Mouse (Mus musculus) heart, postnatal 10 days (tissue): ENCODE measurements around the gene Dynlrb1. TPM values are rescaled to one million over a fixed set of nuclear protein-coding genes. Genes with fewer than 3 reads are reported as not detected.

Experiments
- DNase-seq, 2 experiments: peaks; one replicate each; pipeline ENCODE4 v3.0.0; 2021
- intact Hi-C: fragments of 180-260 bp; cut with DNase I; formaldehyde crosslinking; loops from one replicate; pipeline ENCODE4 v1.15.1; 2025
- total RNA-seq, 2 experiments: library from RNA; stranded (reverse); gene quantifications; 2 replicates each; pipeline ENCODE4 v1.2.3; 2021

Gene Dynlrb1
- total RNA-seq, 2 experiments from 2014 or later = 201 to 224 TPM

- intact Hi-C loops = loop anchor here (5.0 kb wide), 1 partner anchor 103 kb away; the partner anchor contains the start of gene Trp53inp2
- no peak for DNase-seq
Observed at GRCm38 (mm10) chr2:155279163-155279562, 42.8 kb downstream of the Dynlrb1 start.

- intact Hi-C loops = no loop called here
- no peak for DNase-seq
Observed at GRCm38 (mm10) chr2:155280116-155280515, 43.8 kb downstream of the Dynlrb1 start.

- DNase-seq = peak; percentile 73 to 77
- intact Hi-C loops = no loop called here
Observed at GRCm38 (mm10) chr2:155283793-155284192, 47.5 kb downstream of the Dynlrb1 start.

- DNase-seq = peak; percentile 57 to 65
- intact Hi-C loops = no loop called here
Observed at GRCm38 (mm10) chr2:155284647-155285046, 48.3 kb downstream of the Dynlrb1 start.

- no peak for DNase-seq
- intact Hi-C loops = no loop called here
Observed at GRCm38 (mm10) chr2:155285744-155286143, 49.4 kb downstream of the Dynlrb1 start.

- DNase-seq = peak; percentile 57 to 74
- intact Hi-C loops = no loop called here
Observed at GRCm38 (mm10) chr2:155287456-155288250, 51.3 kb downstream of the Dynlrb1 start.

- no peak for DNase-seq
- intact Hi-C loops = no loop called here
Observed at GRCm38 (mm10) chr2:155290066-155290465, 53.7 kb downstream of the Dynlrb1 start.

- peak; percentile 62 to 75 for DNase-seq
- intact Hi-C loops = no loop called here
Observed at GRCm38 (mm10) chr2:155293382-155293781, 57.0 kb downstream of the Dynlrb1 start.

GRCm38 (mm10) chr2:155293946-155294345 lies 57.6 kb downstream of the Dynlrb1 start:
- no peak for DNase-seq
- intact Hi-C loops = no loop called here

- DNase-seq = no peak
- intact Hi-C loops = no loop called here
Observed at GRCm38 (mm10) chr2:155295453-155295852, 59.1 kb downstream of the Dynlrb1 start.

- intact Hi-C loops = no loop called here
- peak; percentile 55 to 58 for DNase-seq
Observed at GRCm38 (mm10) chr2:155299563-155299962, 63.2 kb downstream of the Dynlrb1 start.

Other genes with a start within 250 kb of the Dynlrb1 start
- gene Gm14226, start 218.3 kb upstream of the Dynlrb1 start, total RNA-seq = under 1 TPM; 0.07 to 0.10 TPM
- gene Ahcy, start 162.0 kb upstream of the Dynlrb1 start, total RNA-seq = 10 to 100 TPM; 12.3 to 13.2 TPM
- gene Itch, start 103.0 kb upstream of the Dynlrb1 start, total RNA-seq = 10 to 100 TPM; 35.4 to 39.4 TPM
- gene Map1lc3a, start 39.8 kb downstream of the Dynlrb1 start, total RNA-seq = 100 to 1,000 TPM; 594 to 650 TPM
- gene Pigu, start 120.9 kb downstream of the Dynlrb1 start, total RNA-seq = 10 to 100 TPM; 36.1 to 38.3 TPM
- gene Trp53inp2, start 144.5 kb downstream of the Dynlrb1 start, total RNA-seq = 100 to 1,000 TPM; 574 to 575 TPM
- gene Ncoa6, start 237.4 kb downstream of the Dynlrb1 start, total RNA-seq = 10 to 100 TPM; 40.5 to 40.7 TPM